Mouse (Mus musculus): Measurements from ENCODE around the gene Tspan5.

- no peak for TF ChIP-seq CTCF (IDR thresholded peaks at IDR 0.05; ENCODE audit: low read depth)
- TF ChIP-seq EP300 (optimal IDR thresholded peaks at IDR 0.05): no peak
Measured at GRCm38 (mm10) chr3:138754328-138754727, 12.3 kb downstream of the Tspan5 start.
